Mouse (Mus musculus): ENCODE results near the gene Gm49321. TPM values are rescaled to one million over a fixed set of nuclear protein-coding genes. Genes with fewer than 3 reads are reported as not detected.

Gm49321 gene
- polyA plus RNA-seq, 1 experiment from 2014 or later = 12.0 TPM

DNA sequence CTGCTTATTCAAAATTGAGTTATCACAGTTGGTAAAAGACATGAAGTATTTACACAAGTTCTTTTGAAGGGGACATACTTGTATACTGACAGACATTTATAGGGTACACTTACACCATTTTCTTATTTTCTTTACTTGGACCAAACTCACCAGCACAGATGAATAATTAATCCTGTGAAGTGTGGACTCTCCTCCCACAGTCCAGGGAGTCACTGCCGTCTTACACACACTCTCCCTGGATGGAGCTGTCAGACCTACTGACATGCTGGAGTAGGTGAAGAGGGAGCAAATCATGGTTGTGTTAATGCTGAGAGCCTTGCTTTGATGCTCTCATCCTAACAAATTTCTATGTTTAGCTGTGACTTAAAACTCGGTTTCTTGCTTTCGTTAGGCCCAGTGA is 7.2 kb upstream of the Gm49321 start:
- H3K9ac ChIP-seq (ENCODE audit: low read depth, low read length) = no peak overlapping the region
- no peak for ATAC-seq (replicated peaks; ENCODE audit: insufficient number of reproducible peaks, low FRiP score, low TSS enrichment)
- H3K4me1 ChIP-seq (ENCODE audit: control insufficient read depth, insufficient read depth, low read length) = no peaks in the 10 kb centered on the region
- no peak overlapping the region for H3K27ac ChIP-seq (ENCODE audit: low read depth, low read length)
- no peaks in the 10 kb centered on the region for H3K9me3 ChIP-seq (replicated peaks; ENCODE audit: control insufficient read depth, low read length)
- no peaks in the 10 kb centered on the region for H3K27me3 ChIP-seq (ENCODE audit: control insufficient read depth, insufficient read depth, low read length)
- H3K4me2 ChIP-seq = no peak overlapping the region
- 61% methylated on average over 3 of the region's 3 CpGs for WGBS (ENCODE audit: insufficient replicate concordance)
- no peak overlapping the region for H3K4me3 ChIP-seq (ENCODE audit: low read depth, low read length)
- H3K36me3 ChIP-seq (ENCODE audit: control insufficient read depth, insufficient read depth, low read length) = peaks cover 40% of the 10 kb centered on the region

DNA sequence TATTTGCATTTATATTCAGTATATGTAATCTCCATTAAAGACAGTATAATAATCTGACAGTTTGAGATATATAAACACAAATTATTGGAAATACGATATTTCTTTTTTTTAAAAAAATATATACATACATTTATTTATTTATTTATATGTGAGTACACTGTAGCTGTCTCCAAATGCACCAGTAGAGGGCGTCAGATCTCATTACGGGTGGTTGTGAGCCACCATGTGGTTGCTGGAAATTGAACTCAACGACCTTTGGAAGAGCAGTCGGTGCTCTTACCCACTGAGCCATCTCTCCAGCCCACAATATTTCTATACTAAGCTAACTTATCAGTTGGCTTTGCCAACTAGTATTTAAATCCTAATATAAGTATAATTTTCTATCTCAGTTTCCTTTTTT is 6.2 kb upstream of the Gm49321 start:
- Histone ChIP-seq H3K27me3 (ENCODE audit: control insufficient read depth, insufficient read depth, low read length) (no peaks in the 10 kb centered on the region), H3K4me1 (ENCODE audit: control insufficient read depth, insufficient read depth, low read length) (no peaks in the 10 kb centered on the region), H3K36me3 (ENCODE audit: control insufficient read depth, insufficient read depth, low read length) (peaks cover 40% of the 10 kb centered on the region), H3K4me3 (ENCODE audit: low read depth, low read length) (no peak overlapping the region), H3K9me3 (replicated peaks; ENCODE audit: control insufficient read depth, low read length) (no peaks in the 10 kb centered on the region), H3K27ac (ENCODE audit: low read depth, low read length) (no peak overlapping the region), H3K4me2 (no peak overlapping the region), H3K9ac (ENCODE audit: low read depth, low read length) (no peak overlapping the region)
- ATAC-seq (replicated peaks; ENCODE audit: insufficient number of reproducible peaks, low FRiP score, low TSS enrichment) = no peak
- 56% methylated on average over 5 of the region's 5 CpGs for WGBS (ENCODE audit: insufficient replicate concordance)

DNA sequence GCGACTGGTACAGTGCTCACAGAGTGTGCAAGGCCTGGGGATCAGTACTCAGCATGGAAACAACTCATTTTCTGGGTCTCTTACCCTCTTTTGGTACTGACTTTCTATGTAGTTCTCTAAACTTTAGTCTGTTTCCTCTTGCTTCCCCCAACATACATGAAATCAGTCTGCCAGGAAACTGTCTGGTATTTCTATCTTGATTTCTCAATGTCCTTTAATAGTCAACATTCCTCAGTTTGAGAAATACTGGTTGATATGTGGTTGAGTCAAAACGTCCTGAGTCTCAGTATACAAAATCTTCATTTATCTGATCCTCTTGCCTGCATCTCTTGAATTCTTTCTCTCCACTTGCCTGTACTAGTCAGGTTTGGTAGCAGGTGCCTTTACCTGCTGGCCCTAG is 2.9 kb upstream of the Gm49321 start:
- 81% methylated on average over 2 of the region's 2 CpGs for WGBS (ENCODE audit: insufficient replicate concordance)

DNA sequence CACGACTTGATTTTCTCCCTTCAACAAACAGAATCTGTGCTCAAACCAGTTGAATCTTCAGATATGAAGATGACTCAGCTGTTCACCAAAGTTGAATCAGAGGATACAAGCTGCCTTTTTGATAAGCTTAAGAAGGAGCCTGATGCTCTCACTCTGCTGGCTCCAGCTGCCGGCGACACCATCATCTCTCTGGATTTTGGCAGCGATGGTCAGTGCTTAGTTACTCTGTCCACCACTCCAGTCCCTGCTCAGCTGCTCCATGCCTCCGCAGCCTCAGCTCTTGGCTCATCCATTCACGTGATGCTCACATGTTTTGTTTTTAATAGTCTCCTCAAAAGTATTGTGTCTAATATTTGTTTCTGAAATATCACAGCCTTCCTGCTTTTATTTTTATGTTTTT is 2.1 kb downstream of the Gm49321 start:
- Histone ChIP-seq H3K27me3 (ENCODE audit: control insufficient read depth, insufficient read depth, low read length) (no peaks in the 10 kb centered on the region), H3K36me3 (ENCODE audit: control insufficient read depth, insufficient read depth, low read length) (peaks cover 15% of the 10 kb centered on the region; the same call in 1 of the 2 replicates), H3K4me3 (ENCODE audit: low read depth, low read length) (no peak overlapping the region), H3K9me3 (replicated peaks; ENCODE audit: control insufficient read depth, low read length) (no peaks in the 10 kb centered on the region), H3K27ac (ENCODE audit: low read depth, low read length) (no peak overlapping the region), H3K4me2 (no peak overlapping the region), H3K9ac (ENCODE audit: low read depth, low read length) (no peak overlapping the region), H3K4me1 (ENCODE audit: control insufficient read depth, insufficient read depth, low read length) (peaks cover 3% of the 10 kb centered on the region; the same call in 1 of the 2 replicates)
- no peak for ATAC-seq (replicated peaks; ENCODE audit: insufficient number of reproducible peaks, low FRiP score, low TSS enrichment)
- WGBS (ENCODE audit: insufficient replicate concordance) = 87% methylated on average over 6 of the region's 6 CpGs

More for the DNA sequence above, 2.9 kb upstream of the Gm49321 start:
- Histone ChIP-seq H3K4me3 (ENCODE audit: low read depth, low read length) (no peak overlapping the region), H3K27me3 (ENCODE audit: control insufficient read depth, insufficient read depth, low read length) (no peaks in the 10 kb centered on the region), H3K36me3 (ENCODE audit: control insufficient read depth, insufficient read depth, low read length) (peaks cover 35% of the 10 kb centered on the region), H3K27ac (ENCODE audit: low read depth, low read length) (no peak overlapping the region), H3K9me3 (replicated peaks; ENCODE audit: control insufficient read depth, low read length) (no peaks in the 10 kb centered on the region), H3K4me2 (no peak overlapping the region), H3K9ac (ENCODE audit: low read depth, low read length) (no peak overlapping the region), H3K4me1 (ENCODE audit: control insufficient read depth, insufficient read depth, low read length) (no peaks in the 10 kb centered on the region)
- ATAC-seq (replicated peaks; ENCODE audit: insufficient number of reproducible peaks, low FRiP score, low TSS enrichment) = no peak

DNA sequence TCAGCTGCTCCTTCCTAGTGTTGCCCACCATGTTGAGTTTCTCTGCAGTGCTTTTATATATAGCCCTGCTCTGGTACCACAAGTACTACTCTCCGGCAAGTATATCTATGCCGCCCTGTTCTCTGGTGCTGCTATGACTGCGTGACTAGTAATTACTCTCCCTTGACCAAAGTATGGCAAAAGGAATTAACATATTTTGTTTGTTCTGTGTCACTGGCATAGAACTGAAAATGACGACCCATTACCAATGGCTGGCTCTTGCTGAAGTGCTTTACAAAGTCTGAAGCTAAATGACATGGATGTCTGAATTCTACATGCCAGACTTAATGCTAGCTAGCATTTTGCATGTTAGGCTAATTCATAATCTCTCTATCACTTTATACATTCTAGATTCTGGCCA is 11.0 kb downstream of the Gm49321 start:
- Histone ChIP-seq H3K4me2 (peak overlapping the region; percentile 75), H3K27ac (ENCODE audit: low read depth, low read length) (peak overlapping the region; percentile 51; the same call in 1 of the 2 replicates), H3K27me3 (ENCODE audit: control insufficient read depth, insufficient read depth, low read length) (no peaks in the 10 kb centered on the region), H3K36me3 (ENCODE audit: control insufficient read depth, insufficient read depth, low read length) (no peaks in the 10 kb centered on the region), H3K4me3 (ENCODE audit: low read depth, low read length) (peak overlapping the region; percentile 42), H3K9ac (ENCODE audit: low read depth, low read length) (0 out of 2 replicates have a peak overlapping the region, but pooled peaks have one; percentile 6), H3K4me1 (ENCODE audit: control insufficient read depth, insufficient read depth, low read length) (peaks cover 5% of the 10 kb centered on the region; the same call in 1 of the 2 replicates), H3K9me3 (replicated peaks; ENCODE audit: control insufficient read depth, low read length) (no peaks in the 10 kb centered on the region)
- no peak for ATAC-seq (replicated peaks; ENCODE audit: insufficient number of reproducible peaks, low FRiP score, low TSS enrichment)
- WGBS (ENCODE audit: insufficient replicate concordance) = 83% methylated on average over 4 of the region's 4 CpGs

DNA sequence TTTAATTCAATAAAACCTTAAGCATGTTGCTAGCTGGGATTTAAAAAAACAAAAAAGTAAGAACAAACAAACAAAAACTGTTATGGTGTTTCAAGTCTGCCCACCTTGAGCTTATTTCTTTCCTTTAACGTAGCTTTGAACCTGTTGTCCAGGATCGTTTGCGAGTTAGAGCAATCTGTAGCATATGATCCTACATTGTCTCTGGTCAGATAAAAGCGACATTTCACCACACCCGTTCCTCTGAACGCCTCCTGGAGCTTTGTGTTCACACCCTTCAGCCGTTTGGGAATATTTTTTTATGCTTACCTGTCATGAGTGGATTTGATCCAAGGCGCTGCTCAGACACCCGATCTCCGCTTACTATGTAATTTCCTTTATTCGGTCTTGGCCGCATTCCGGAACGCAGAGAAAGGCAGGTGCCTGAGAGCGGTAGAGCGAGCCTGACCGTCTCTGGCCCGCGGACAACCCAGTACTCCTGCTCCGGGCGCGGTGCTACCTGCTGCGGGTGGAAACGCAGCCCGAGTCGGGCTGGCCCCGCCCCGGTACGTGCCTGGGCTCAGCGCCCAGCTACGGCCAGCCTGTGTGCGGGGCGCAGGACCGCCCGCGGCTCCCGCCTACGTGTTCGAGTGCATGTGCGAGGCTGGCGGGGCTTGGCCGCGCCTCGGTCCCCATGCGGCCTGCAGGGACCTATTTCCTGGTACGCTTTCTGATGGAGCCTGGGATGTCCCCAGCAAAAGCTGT is 12.0 kb downstream of the Gm49321 start:
- H3K4me2 ChIP-seq = peak overlapping the region; percentile 75
- H3K27ac ChIP-seq (ENCODE audit: low read depth, low read length) = peak overlapping the region; percentile 57
- H3K9me3 ChIP-seq (replicated peaks; ENCODE audit: control insufficient read depth, low read length) = no peaks in the 10 kb centered on the region
- peak overlapping the region; percentile 42 for H3K4me3 ChIP-seq (ENCODE audit: low read depth, low read length)
- peak; percentile 77 for ATAC-seq (replicated peaks; ENCODE audit: insufficient number of reproducible peaks, low FRiP score, low TSS enrichment)
- H3K36me3 ChIP-seq (ENCODE audit: control insufficient read depth, insufficient read depth, low read length) = no peaks in the 10 kb centered on the region
- H3K9ac ChIP-seq (ENCODE audit: low read depth, low read length) = peak overlapping the region; percentile 70
- H3K27me3 ChIP-seq (ENCODE audit: control insufficient read depth, insufficient read depth, low read length) = no peaks in the 10 kb centered on the region
- peaks cover 8% of the 10 kb centered on the region for H3K4me1 ChIP-seq (ENCODE audit: control insufficient read depth, insufficient read depth, low read length)
- WGBS (ENCODE audit: insufficient replicate concordance) = 5% methylated on average over 46 of the region's 46 CpGs

DNA sequence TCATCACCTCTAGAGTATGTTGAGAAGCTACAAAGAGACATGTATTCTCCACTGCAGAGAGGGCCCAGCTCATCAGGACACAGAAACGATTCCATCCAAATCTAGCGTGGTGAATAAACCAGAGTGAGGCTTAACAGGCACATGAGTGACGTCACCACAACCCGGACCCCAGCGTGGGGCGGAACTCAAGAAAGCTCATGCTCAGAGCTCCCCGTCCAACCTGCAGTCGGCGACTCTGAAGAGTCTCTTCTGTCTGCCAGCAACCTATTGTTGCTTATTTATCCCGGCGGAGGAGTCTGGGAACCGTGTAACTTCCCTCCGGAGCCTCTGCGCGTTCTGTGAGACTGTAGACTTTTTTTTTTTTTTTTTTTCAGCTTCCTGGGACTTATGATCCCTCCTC is 15.4 kb downstream of the Gm49321 start:
- peaks cover 11% of the 10 kb centered on the region for H3K4me1 ChIP-seq (ENCODE audit: control insufficient read depth, insufficient read depth, low read length)
- peak overlapping the region; percentile 27 for H3K4me3 ChIP-seq (ENCODE audit: low read depth, low read length)
- 9% methylated on average over 15 of the region's 15 CpGs for WGBS (ENCODE audit: insufficient replicate concordance)
- peak overlapping the region; percentile 43 for H3K27ac ChIP-seq (ENCODE audit: low read depth, low read length)
- H3K27me3 ChIP-seq (ENCODE audit: control insufficient read depth, insufficient read depth, low read length) = no peaks in the 10 kb centered on the region
- no peaks in the 10 kb centered on the region for H3K36me3 ChIP-seq (ENCODE audit: control insufficient read depth, insufficient read depth, low read length)
- H3K9ac ChIP-seq (ENCODE audit: low read depth, low read length) = peak overlapping the region; percentile 70
- no peaks in the 10 kb centered on the region for H3K9me3 ChIP-seq (replicated peaks; ENCODE audit: control insufficient read depth, low read length)
- no peak for ATAC-seq (replicated peaks; ENCODE audit: insufficient number of reproducible peaks, low FRiP score, low TSS enrichment)
- H3K4me2 ChIP-seq = peak overlapping the region; percentile 74

DNA sequence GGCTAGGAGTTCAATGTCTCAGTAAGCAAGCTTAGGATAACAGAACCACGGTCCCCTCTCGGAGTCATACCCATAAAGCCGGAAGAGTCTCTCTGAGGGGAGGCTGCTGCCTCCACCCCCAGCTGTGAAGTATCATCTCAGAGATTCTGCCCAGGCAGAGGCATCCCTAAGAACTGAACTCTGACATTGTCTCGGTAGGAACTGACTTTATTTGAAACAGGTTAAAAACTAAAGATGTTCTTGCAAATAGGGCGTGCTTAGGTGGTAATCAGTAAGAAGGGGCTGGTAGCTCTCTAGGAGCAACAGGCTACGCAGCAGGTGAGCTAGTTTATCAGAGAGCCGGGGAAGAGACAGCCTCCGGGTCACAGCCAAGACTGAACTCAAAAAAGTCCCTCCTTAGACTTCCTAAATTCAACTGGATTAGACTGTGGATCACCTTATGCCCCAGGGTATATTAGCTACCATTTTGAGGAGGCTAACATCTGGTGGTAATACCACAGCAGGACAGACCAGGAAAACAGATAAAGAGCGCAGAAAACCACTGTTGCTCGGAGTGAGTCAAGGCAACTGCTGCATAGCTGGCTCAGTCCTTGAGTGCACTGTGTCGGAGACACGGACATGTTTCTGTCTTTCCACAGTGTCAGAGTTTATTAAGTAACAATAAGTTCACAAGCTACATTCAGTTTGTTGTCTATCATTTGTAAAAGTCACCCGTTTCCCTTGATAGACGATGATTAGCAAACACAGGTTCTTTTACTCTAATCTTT is 16.1 kb downstream of the Gm49321 start:
- 0 out of 2 replicates have a peak, but pooled peaks have one; percentile 37 for ATAC-seq (replicated peaks; ENCODE audit: insufficient number of reproducible peaks, low FRiP score, low TSS enrichment)
- Histone ChIP-seq H3K27me3 (ENCODE audit: control insufficient read depth, insufficient read depth, low read length) (no peaks in the 10 kb centered on the region), H3K4me1 (ENCODE audit: control insufficient read depth, insufficient read depth, low read length) (peaks cover 11% of the 10 kb centered on the region), H3K9me3 (replicated peaks; ENCODE audit: control insufficient read depth, low read length) (no peaks in the 10 kb centered on the region), H3K27ac (ENCODE audit: low read depth, low read length) (no peak overlapping the region), H3K9ac (ENCODE audit: low read depth, low read length) (peak overlapping the region; percentile 70), H3K36me3 (ENCODE audit: control insufficient read depth, insufficient read depth, low read length) (no peaks in the 10 kb centered on the region), H3K4me2 (peak overlapping the region; percentile 74), H3K4me3 (ENCODE audit: low read depth, low read length) (peak overlapping the region; percentile 27)
- 29% methylated on average over 14 of the region's 14 CpGs for WGBS (ENCODE audit: insufficient replicate concordance)

Data from heart, embryonic 11.5 days (tissue).